Mouse (Mus musculus): ENCODE results near the gene Ltbp2.
A peak's percentile ranks its signal among the peaks of the same experiment; 100 is the strongest.

The Ltbp2 gene

GRCm38 (mm10) chr12:84840734-84841133 is 35.6 kb downstream of the Ltbp2 start:
- DNase-seq (ENCODE audit: low read depth, low spot score): no peak

- DNase-seq (ENCODE audit: low read depth, low spot score): no peak
Measured at GRCm38 (mm10) chr12:84839965-84840364, 36.4 kb downstream of the Ltbp2 start.

DNA sequence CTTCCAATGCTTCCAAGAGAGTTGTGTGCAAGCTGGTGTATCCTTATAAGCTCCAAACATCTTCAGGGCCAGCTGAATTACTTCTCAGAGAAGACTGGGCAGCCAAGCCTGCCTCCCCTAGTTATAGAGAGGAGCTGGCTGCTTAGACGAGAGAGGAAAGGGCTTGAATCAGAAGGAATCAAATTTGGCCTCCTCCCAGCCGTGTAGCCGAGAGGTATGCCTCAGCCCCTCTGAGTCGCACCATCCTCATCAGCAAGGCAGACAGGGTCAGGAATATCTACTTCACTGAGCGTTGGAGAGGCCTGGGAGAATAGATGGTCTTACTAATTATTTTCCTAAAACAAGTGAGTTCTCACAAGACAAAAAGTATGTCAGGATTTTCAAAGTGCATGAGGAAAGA is 40.7 kb downstream of the Ltbp2 start:
- DNase-seq (ENCODE audit: low read depth, low spot score): no peak

GRCm38 (mm10) chr12:84834773-84835172 is 41.6 kb downstream of the Ltbp2 start:
- DNase-seq (ENCODE audit: low read depth, low spot score): no peak

DNA sequence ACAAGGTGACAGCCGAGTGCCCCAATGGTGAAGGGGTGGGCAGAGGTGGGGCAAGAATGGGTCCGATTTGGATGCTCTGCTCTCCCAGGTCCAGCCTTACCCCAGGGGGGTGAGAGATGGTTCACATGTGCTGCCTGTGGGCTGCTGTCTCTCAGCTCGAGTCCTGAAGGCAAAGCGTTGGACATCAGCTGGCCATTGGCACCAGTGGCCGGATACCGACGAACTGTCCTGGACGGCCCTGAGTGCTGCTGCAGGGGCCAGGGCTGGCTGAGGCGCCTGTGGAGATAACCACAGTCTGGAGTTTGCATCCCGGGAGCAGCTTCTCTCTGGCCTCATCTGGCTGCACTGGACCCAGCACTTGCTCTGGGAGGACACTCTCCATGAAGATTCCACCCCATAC is 44.7 kb downstream of the Ltbp2 start:
- no peak for DNase-seq (ENCODE audit: low read depth, low spot score)

DNA sequence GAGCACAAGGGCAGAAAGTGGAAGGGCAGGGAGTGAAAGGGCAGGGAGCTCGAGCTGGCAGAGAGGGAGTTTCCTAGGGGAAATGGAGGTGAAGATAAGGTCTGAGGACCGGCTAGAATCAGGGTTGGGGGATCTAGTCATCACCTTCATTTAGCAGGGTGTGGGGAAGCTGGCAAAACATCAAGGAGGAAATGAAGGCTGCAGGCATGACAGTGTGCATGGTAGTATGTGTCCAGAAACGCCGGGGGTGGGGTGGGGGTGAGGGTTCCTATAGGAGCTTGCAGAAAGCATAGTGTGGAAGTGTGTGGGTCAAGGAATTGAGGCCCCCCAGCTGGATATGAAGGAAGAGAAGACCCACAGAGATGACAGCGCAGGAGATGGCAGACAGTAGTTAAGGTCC is 45.2 kb downstream of the Ltbp2 start:
- DNase-seq (ENCODE audit: low read depth, low spot score): no peak

DNA sequence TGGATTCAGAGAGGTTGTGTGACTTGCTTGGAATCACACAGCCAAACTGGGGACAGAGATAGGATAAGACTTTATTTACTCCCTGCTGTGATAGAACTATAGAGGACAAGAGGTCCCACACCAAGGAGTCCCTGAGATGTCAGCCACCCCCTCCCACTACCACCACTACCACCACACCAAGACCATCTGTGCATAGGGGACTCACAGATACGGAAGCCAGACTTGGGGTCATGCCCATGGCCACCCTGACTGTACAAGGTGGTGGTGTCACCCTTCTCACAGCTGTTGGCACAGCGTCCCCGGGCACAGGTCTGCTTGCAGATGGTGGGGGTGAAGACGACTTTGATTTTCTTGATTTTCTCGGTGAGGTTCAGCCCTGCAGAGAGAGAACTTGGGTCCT is 45.9 kb downstream of the Ltbp2 start:
- DNase-seq (ENCODE audit: low read depth, low spot score): no peak

GRCm38 (mm10) chr12:84829913-84830312 is 46.4 kb downstream of the Ltbp2 start:
- DNase-seq (ENCODE audit: low read depth, low spot score): no peak

GRCm38 (mm10) chr12:84829109-84829724 is 47.1 kb downstream of the Ltbp2 start:
- DNase-seq (ENCODE audit: low read depth, low spot score): no peak

DNA sequence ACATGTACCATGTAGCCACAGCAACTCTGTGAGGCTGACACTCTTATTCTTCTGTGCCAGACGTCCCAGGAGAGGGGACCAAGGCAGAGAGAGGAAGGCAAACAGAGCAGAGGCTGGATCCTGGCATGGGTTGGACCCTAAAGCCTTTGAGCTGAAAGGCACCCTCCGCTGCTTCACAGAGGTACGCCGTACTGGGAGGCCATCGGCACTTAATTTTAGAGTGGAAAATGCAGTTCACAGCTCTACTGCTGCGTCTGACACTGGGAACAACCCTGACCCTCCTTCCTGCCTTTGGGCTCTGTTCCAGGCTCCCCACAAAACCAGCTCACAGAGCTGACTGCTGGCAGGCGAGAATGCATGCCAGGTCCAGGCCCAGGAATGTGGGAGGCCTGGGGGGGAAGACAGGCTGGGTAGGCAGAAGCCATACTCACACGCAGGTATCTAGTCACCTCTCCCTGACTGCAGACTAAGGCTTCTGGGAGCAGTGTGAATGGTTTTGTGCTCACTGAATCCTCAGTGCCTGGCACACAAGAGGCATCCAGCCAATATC is 48.9 kb downstream of the Ltbp2 start:
- DNase-seq (ENCODE audit: low read depth, low spot score): no peak

DNA sequence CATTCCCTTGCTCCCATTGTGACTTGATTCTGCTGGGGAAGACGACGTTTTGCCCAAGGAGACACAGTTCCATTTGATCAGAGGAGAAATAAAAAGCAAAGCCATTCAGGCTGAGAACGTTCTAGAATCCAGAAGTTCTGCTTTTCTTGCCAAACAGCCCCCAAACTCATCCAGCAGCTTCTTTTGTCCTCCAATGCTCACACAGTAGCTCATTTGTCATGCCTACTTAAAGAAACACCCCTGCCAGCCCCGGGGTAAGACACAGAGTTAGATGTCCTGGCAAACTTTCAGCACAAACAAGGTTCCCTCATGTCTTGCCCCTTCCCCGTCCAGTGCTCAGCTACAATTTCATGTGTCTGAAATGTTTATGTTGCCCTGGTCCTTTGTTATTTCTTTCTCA is 52.1 kb downstream of the Ltbp2 start:
- no peak for DNase-seq (ENCODE audit: low read depth, low spot score)

DNA sequence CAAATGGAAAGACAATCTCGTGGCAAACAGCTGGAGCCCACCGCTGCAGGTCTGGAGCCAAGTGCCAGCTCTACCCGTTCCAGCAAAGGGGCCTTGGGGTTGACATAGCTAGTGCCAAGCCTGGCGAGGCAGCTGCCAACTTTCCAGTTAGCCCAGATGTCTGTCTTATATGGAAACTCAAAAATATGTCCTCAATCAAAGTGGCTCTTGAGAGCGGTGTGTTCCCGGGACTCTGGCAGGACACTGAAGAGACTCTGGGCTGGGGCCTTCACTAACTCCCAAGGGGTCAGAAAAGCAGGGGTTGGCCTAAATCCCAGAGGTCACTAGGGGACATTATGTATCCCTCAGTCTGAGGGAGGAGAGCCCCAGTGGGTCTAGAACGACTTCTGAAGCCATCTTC is 52.7 kb downstream of the Ltbp2 start:
- DNase-seq (ENCODE audit: low read depth, low spot score): no peak

DNA sequence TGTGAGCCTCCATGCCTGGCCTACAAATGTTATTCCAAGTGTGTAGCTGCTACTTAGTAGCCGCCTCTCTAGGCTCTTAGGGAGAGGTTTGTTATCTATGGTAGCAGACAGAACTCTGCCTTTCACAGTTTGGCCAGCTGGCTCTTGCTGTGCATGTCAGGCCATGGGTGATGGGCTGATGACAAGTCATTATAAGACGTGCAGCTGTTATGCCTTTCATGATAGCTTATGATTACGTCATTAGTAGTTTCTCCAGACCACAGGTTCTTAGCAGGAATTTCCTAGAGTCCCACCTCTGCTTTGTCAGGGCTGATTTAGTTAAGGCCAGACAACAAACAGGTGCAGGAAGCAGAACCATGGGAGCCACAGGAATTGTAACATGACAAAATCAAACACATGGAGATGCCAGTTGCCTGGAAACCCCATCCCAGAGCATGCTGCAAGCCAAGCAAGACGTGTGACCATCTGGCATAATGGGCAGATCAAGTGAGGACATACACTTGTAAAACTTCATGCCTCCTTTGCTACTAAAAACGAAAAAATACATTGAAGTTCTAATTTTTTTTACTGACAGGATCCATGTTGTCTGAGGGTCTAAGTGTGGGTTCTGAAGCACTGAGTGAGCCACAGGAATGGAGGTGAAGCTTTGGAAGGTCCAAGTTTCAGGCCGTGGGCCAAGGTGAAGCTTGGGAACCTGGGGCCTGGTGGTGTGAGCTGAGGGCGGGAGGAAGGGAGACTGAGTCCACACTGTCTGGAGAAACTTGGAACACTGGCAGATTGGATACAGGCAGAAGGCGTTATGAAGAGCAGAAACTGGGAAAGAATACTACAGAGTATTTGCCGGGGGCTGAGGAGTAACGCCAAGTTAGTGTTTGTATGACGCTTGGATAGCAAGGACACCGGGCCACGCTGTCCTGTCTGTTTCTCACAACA is 56.8 kb downstream of the Ltbp2 start:
- peak; percentile 52 for DNase-seq (ENCODE audit: low read depth, low spot score)

- DNase-seq (ENCODE audit: low read depth, low spot score): no peak
Measured at GRCm38 (mm10) chr12:84818496-84818895, 57.8 kb downstream of the Ltbp2 start.

DNA sequence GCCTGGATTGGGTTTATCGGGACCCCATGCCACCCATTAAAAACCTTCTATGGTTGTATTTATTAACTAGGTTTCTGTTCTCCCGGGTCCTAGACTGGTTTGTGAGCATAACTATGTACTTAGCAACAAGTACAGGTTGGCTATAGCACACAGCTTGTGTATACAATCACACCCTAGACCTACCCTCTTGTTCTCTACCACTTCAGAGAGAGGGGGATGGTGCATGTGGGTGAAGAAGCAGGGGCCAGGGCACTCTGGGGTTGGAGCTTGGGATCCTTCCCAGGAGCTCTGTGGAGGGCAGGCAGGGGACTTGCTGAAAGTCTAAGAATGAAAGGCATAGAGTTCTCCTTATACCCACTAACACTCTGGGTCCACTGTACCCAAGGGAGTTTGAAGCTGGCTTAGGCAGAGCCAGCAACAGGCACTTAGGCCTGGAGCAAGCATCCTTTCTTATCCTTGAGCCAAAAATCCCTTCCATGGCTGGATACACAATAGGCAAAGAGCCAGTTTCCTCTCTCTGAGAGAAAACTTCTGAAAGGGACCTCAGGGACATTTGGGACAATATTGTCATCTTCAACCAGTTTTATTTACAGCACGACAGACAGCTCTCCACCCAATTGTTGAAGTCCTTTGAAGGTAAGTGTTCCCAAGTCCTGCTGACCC is 61.5 kb downstream of the Ltbp2 start:
- no peak for DNase-seq (ENCODE audit: low read depth, low spot score)

- no peak for DNase-seq (ENCODE audit: low read depth, low spot score)
Measured at GRCm38 (mm10) chr12:84813773-84814172, 62.6 kb downstream of the Ltbp2 start.

- no peak for DNase-seq (ENCODE audit: low read depth, low spot score)
Measured at GRCm38 (mm10) chr12:84812004-84812403, 64.3 kb downstream of the Ltbp2 start.

- DNase-seq (ENCODE audit: low read depth, low spot score): no peak
Measured at GRCm38 (mm10) chr12:84811510-84811909, 64.8 kb downstream of the Ltbp2 start.

- no peak for DNase-seq (ENCODE audit: low read depth, low spot score)
Measured at GRCm38 (mm10) chr12:84810810-84811209, 65.5 kb downstream of the Ltbp2 start.

- DNase-seq (ENCODE audit: low read depth, low spot score): no peak
Measured at GRCm38 (mm10) chr12:84809033-84809432, 67.3 kb downstream of the Ltbp2 start.

DNA sequence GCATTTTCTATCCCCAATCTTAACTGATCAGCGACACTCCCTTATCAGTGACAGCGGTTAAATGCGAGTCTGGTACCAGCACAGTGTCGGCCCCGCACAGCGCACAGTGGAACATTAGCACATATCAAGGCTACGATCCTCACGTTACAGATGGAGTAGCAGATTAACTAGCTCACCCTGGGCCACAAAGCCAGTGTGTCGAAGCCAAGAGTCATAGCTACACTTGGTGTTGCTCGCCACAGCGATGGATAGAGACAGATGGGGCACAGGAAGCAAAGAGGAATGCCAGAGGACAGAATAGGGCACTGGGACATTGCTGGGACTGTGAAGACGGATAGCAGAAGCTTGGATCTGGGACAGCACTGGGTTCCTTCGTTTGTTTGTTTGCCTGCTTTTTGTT is 69.0 kb downstream of the Ltbp2 start:
- DNase-seq (ENCODE audit: low read depth, low spot score): no peak

GRCm38 (mm10) chr12:84806726-84807125 is 69.6 kb downstream of the Ltbp2 start:
- no peak for DNase-seq (ENCODE audit: low read depth, low spot score)
